Mouse (Mus musculus): ENCODE data around the gene Map3k15. TPM values are rescaled to one million over a fixed set of nuclear protein-coding genes. Genes with fewer than 3 reads are reported as not detected.

The Map3k15 gene
- polyA plus RNA-seq (2014; fragmentation: Illumina TruSeq; extraction: RNeasy Lipid Tissue Mini Kit (QIAGEN cat#74804); ENCODE audit: low read depth, low replicate concordance), result 3.5 TPM

GRCm38 (mm10) chrX:159988002-159988960, at the start of gene Map3k15:
TSS of gene Map3k15 (plus strand) at chrX:159988433.

DNA sequence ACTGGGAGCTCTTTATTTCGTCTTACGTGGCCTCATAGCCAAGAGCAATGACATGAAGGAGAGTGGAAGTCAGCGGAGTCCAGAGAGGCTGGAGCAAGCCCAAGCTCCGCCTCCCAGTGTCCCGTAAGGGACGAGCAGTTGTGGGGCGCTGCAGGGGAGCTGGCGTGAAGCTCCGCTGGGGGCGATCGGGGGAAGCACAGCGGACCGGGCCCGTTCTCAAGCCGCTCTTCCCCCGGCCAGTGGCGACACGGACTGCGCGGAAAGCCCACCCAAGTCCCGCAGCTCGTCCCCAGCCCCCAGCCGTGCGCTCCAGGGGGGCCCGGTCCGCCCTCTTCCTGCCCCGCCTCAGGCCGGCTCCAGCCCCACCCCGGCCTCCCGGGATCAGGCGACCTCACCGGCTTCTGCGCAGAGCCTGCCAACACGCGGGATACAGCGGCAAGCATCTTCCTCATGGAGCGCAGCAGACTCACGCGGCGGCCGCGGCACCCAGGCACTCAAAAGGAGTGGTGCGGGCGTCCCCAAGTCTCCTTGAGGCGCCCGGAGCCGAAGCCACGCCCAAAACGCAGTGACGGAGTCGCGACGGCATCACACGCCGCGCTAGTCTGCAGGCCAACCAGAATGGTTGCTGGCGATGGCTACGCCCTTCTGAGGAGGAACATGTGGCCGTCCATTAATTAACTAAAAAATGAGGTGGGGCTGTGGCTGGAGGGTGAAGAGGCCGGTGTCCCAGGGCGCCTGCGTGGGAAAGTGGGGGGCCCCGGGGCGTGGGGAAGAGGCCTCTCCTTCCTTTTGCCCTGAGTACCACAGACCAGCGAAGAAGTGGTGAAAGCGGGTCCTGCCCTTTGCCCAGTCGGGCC, 149.9 kb downstream of the Map3k15 start, which contains the start of gene Pdha1:
Gene Pdha1 (minus strand): TSS at position 553 of the 857 bp plus-strand sequence.

Other genes with a start within 250 kb of the Map3k15 start
- gene Pdha1, start 150.0 kb downstream of the Map3k15 start, polyA plus RNA-seq (2014; fragmentation: Illumina TruSeq; extraction: RNeasy Lipid Tissue Mini Kit (QIAGEN cat#74804); ENCODE audit: low read depth, low replicate concordance), result 493 TPM